Comparison of ENCODE assay signal across 8 mouse cellular contexts in genomic region chr19:41980819-41981594, GRCm38 (mm10). TPM values are rescaled to one million over a fixed set of nuclear protein-coding genes. Genes with fewer than 3 reads are reported as not detected.
DNase-seq lines count a peak whose midpoint lies in the region; ATAC-seq and TF ChIP-seq lines count a peak whose summit lies in the region.

Gene Mms19 (minus strand): TSS chr19:41981157.

- ATAC-seq in forebrain, embryonic 12.5 days (ENCODE audit: low FRiP score), result peak; percentile 98
- peak; percentile 93 for ATAC-seq in heart, postnatal 0 days (ENCODE audit: insufficient read depth, low read depth)
- ATAC-seq in liver, embryonic 16.5 days (ENCODE audit: low read depth), result peak; percentile 89
- ATAC-seq in neural tube, embryonic 13.5 days (ENCODE audit: low read depth), result peak; percentile 94

- peaks cover 0 to 18% of the 10 kb centered on the region in 2 experiments for H3K36me3 ChIP-seq in CH12.LX (replicated peaks in 1 of 2; ENCODE audit: control insufficient read depth in 1 of 2, insufficient read depth in 1 of 2, low read length in 1 of 2)
- H3K36me3 ChIP-seq in forebrain, embryonic 12.5 days (replicated peaks), result no peaks in the 10 kb centered on the region
- no peaks in the 10 kb centered on the region for H3K36me3 ChIP-seq in heart, postnatal 0 days (replicated peaks; ENCODE audit: control insufficient read depth, insufficient read depth, low read length)
- no peaks in the 10 kb centered on the region for H3K36me3 ChIP-seq in liver, embryonic 16.5 days (ENCODE audit: control insufficient read depth, insufficient read depth)
- no peaks in the 10 kb centered on the region for H3K36me3 ChIP-seq in neural tube, embryonic 13.5 days
- H3K36me3 ChIP-seq in testis, adult 2 months (ENCODE audit: control insufficient read depth, insufficient read depth, low read length), result peaks cover 1% of the 10 kb centered on the region

- in situ Hi-C loops in CH12.LX (cut with MboI; ENCODE audit: low pct_ligation_motif_present, low pct_unique_long_range_greater_than_20kb, low sequenced_read_pairs), result no loop called here

- H3K4me3 ChIP-seq in CH12.LX (replicated peaks in 1 of 3; ENCODE audit: low read depth in 2 of 3, low read length in 2 of 3, poor library complexity in 1 of 3), result peak within 1 kb of the TSS; percentile 65 to 86 (median 83)
- peak within 1 kb of the TSS; percentile 70 for H3K4me3 ChIP-seq in forebrain, embryonic 12.5 days (replicated peaks)
- H3K4me3 ChIP-seq in heart, postnatal 0 days (ENCODE audit: low read depth, low read length), result peak within 1 kb of the TSS; percentile 82
- peak within 1 kb of the TSS; percentile 95 for H3K4me3 ChIP-seq in liver, embryonic 16.5 days (ENCODE audit: low read depth, low read length)
- H3K4me3 ChIP-seq in neural tube, embryonic 13.5 days, result peak within 1 kb of the TSS; percentile 86
- peak within 1 kb of the TSS; percentile 89 for H3K4me3 ChIP-seq in testis, adult 2 months (ENCODE audit: control insufficient read depth, low read depth, low read length)

- H3K27ac ChIP-seq in CH12.LX (ENCODE audit: insufficient read depth, low read depth), result peak within 1 kb of the TSS; percentile 16
- H3K27ac ChIP-seq in forebrain, embryonic 12.5 days, result peak within 1 kb of the TSS; percentile 82
- peak within 1 kb of the TSS; percentile 93 for H3K27ac ChIP-seq in heart, postnatal 0 days (ENCODE audit: low read depth)
- peak within 1 kb of the TSS; percentile 87 for H3K27ac ChIP-seq in liver, embryonic 16.5 days (ENCODE audit: low read length)
- peak within 1 kb of the TSS; percentile 88 for H3K27ac ChIP-seq in neural tube, embryonic 13.5 days (replicated peaks)
- H3K27ac ChIP-seq in testis, adult 2 months (ENCODE audit: control insufficient read depth, insufficient read depth, low read depth, low read length), result peak within 1 kb of the TSS; percentile 90

- H3K4me2 ChIP-seq in CH12.LX (ENCODE audit: insufficient read depth, low read depth, poor library complexity, severe bottlenecking), result peak within 1 kb of the TSS; percentile 83
- H3K4me2 ChIP-seq in forebrain, embryonic 12.5 days, result peak within 1 kb of the TSS; percentile 100
- peak within 1 kb of the TSS; percentile 81 for H3K4me2 ChIP-seq in heart, postnatal 0 days (ENCODE audit: low read depth, low read length)
- peak within 1 kb of the TSS; percentile 100 for H3K4me2 ChIP-seq in liver, embryonic 16.5 days (ENCODE audit: low read depth, low read length)
- H3K4me2 ChIP-seq in neural tube, embryonic 13.5 days, result peak within 1 kb of the TSS; percentile 93

- dilution Hi-C loops in CH12.LX (cut with MboI; ENCODE audit: extremely low pct_ligation_motif_present, extremely low pct_unique_long_range_greater_than_20kb, low sequenced_read_pairs), result no loop called here

- no peak for TF ChIP-seq RAD21 in CH12.LX (IDR thresholded peaks at IDR 0.05; ENCODE audit: low read depth, low read length)

- H3K27me3 ChIP-seq in CH12.LX (replicated peaks), result peaks cover 24% of the 10 kb centered on the region
- peaks cover 22% of the 10 kb centered on the region for H3K27me3 ChIP-seq in forebrain, embryonic 12.5 days
- no peaks in the 10 kb centered on the region for H3K27me3 ChIP-seq in heart, postnatal 0 days (ENCODE audit: control insufficient read depth, insufficient read depth, low read length)
- H3K27me3 ChIP-seq in liver, embryonic 16.5 days (ENCODE audit: control insufficient read depth, insufficient read depth, low read depth, low read length), result peaks cover 27% of the 10 kb centered on the region
- H3K27me3 ChIP-seq in neural tube, embryonic 13.5 days, result peaks cover 17% of the 10 kb centered on the region
- no peaks in the 10 kb centered on the region for H3K27me3 ChIP-seq in testis, adult 2 months (ENCODE audit: control insufficient read depth, insufficient read depth, low read length)

- DNase-seq in CH12.LX (ENCODE audit: extremely low read depth), result peak; percentile 98
- peak; percentile 98 for DNase-seq in c-Kit-positive CD71-positive TER-119-negative erythroid progenitor cells, embryonic 14.5 days (ENCODE audit: low read depth)
- peak; percentile 99 for DNase-seq in heart, postnatal 0 days (ENCODE audit: low spot score)
- peak; percentile 99 for DNase-seq in kidney, postnatal 4 days

- H3K79me2 ChIP-seq in CH12.LX (replicated peaks; ENCODE audit: control insufficient read depth, extremely low read depth, insufficient read depth, poor library complexity, severe bottlenecking), result peaks cover 20% of the 10 kb centered on the region

- WGBS in forebrain, embryonic 12.5 days, result under 1% methylated on average over 64 of the region's 68 CpGs
- under 1% methylated on average over 53 of the region's 68 CpGs for WGBS in heart, postnatal 0 days
- under 1% methylated on average over 68 of the region's 68 CpGs for WGBS in liver, embryonic 16.5 days (ENCODE audit: insufficient replicate concordance)
- WGBS in neural tube, embryonic 13.5 days, result under 1% methylated on average over 63 of the region's 68 CpGs

- TF ChIP-seq POLR2A in CH12.LX (IDR thresholded peaks at IDR 0.05; ENCODE audit: low read depth, low read length), result peak; percentile 93
- peak; percentile 85 for TF ChIP-seq POLR2A in testis, adult 2 months (IDR thresholded peaks at IDR 0.05; ENCODE audit: control insufficient read depth, low read depth, low read length)

- peak within 1 kb of the TSS; percentile 54 for H3K9ac ChIP-seq in CH12.LX (ENCODE audit: insufficient read depth, low read depth)
- peak within 1 kb of the TSS; percentile 76 for H3K9ac ChIP-seq in forebrain, embryonic 12.5 days
- peak within 1 kb of the TSS; percentile 87 for H3K9ac ChIP-seq in heart, postnatal 0 days (replicated peaks; ENCODE audit: low read depth, low read length)
- peak within 1 kb of the TSS; percentile 88 for H3K9ac ChIP-seq in liver, embryonic 16.5 days (ENCODE audit: low read depth, low read length)
- peak within 1 kb of the TSS; percentile 80 for H3K9ac ChIP-seq in neural tube, embryonic 13.5 days

- no peak for TF ChIP-seq EP300 in CH12.LX (IDR thresholded peaks at IDR 0.05; ENCODE audit: low read length)
- TF ChIP-seq EP300 in heart, postnatal 0 days (IDR thresholded peaks at IDR 0.05; ENCODE audit: low read depth), result peak; percentile 54; the same call in 1 of the 2 replicates

- H3K9me3 ChIP-seq in CH12.LX (replicated peaks; ENCODE audit: low read length), result no peaks in the 10 kb centered on the region
- no peaks in the 10 kb centered on the region for H3K9me3 ChIP-seq in forebrain, embryonic 12.5 days
- no peaks in the 10 kb centered on the region for H3K9me3 ChIP-seq in heart, postnatal 0 days (replicated peaks; ENCODE audit: control insufficient read depth, low read length)
- no peaks in the 10 kb centered on the region for H3K9me3 ChIP-seq in liver, embryonic 16.5 days (replicated peaks; ENCODE audit: control insufficient read depth, low read length)
- H3K9me3 ChIP-seq in neural tube, embryonic 13.5 days, result no peaks in the 10 kb centered on the region

- peak in 1 of 2 experiments; percentile 31; a peak in 2 of 4 replicates for TF ChIP-seq CTCF in CH12.LX (conservative IDR thresholded peaks at IDR 0.05 in 1 of 2, IDR thresholded peaks at IDR 0.05 in 1 of 2; ENCODE audit: low read depth in 2 of 2, low read length in 2 of 2)
- TF ChIP-seq CTCF in heart, postnatal 0 days (IDR thresholded peaks at IDR 0.05; ENCODE audit: low read depth), result peak; percentile 17; the same call in 1 of the 2 replicates
- TF ChIP-seq CTCF in testis, adult 2 months (IDR thresholded peaks at IDR 0.05; ENCODE audit: control insufficient read depth, insufficient read depth, insufficient replicate concordance, low read depth, low read length), result no peak

- peaks cover 0 to 43% of the 10 kb centered on the region in 2 experiments; a peak in 2 of 4 replicates for H3K4me1 ChIP-seq in CH12.LX (ENCODE audit: control insufficient read depth in 1 of 2, insufficient read depth in 2 of 2)
- peaks cover 24% of the 10 kb centered on the region for H3K4me1 ChIP-seq in forebrain, embryonic 12.5 days
- 0 out of 2 replicates have a peak, but pooled peaks cover 4% of the 10 kb centered on the region for H3K4me1 ChIP-seq in heart, postnatal 0 days (ENCODE audit: control insufficient read depth, insufficient read depth)
- peaks cover 20% of the 10 kb centered on the region for H3K4me1 ChIP-seq in liver, embryonic 16.5 days (ENCODE audit: control insufficient read depth, low read depth, low read length)
- peaks cover 42% of the 10 kb centered on the region for H3K4me1 ChIP-seq in neural tube, embryonic 13.5 days (replicated peaks)
- peaks cover 3% of the 10 kb centered on the region for H3K4me1 ChIP-seq in testis, adult 2 months (ENCODE audit: control insufficient read depth, insufficient read depth, low read length)

TF ChIP-seq in CH12.LX, 34 proteins besides CTCF, POLR2A, EP300 and RAD21 (continues in another document):
- TF ChIP-seq TCF12 (IDR thresholded peaks at IDR 0.05; ENCODE audit: low read depth, low read length) (peak; percentile 89), KAT2A (IDR thresholded peaks at IDR 0.05; ENCODE audit: insufficient replicate concordance, low read length) (0 out of 2 replicates have a peak, but pooled peaks have one; percentile 55), ETS1 (conservative IDR thresholded peaks at IDR 0.05; ENCODE audit: low read depth, low read length) (0 out of 2 replicates have a peak, but pooled peaks have one; percentile 18), USF1 (IDR thresholded peaks at IDR 0.05; ENCODE audit: low read depth, low read length) (peak; percentile 96), NRF1 (IDR thresholded peaks at IDR 0.05; ENCODE audit: low read depth, low read length) (peak; percentile 89), MEF2A (IDR thresholded peaks at IDR 0.05; ENCODE audit: borderline replicate concordance, low read depth, low read length) (no peak; the same call in 1 of the 2 replicates), ZMIZ1 (IDR thresholded peaks at IDR 0.05; ENCODE audit: low read depth, low read length) (peak; percentile 80; the same call in 1 of the 2 replicates), ZKSCAN1 (IDR thresholded peaks at IDR 0.05; ENCODE audit: borderline replicate concordance, low read depth, low read length) (no peak), SMC3 (IDR thresholded peaks at IDR 0.05; ENCODE audit: low read depth, low read length) (no peak), HCFC1 (IDR thresholded peaks at IDR 0.05; ENCODE audit: low read depth, low read length) (peak; percentile 67), RCOR1 (conservative IDR thresholded peaks at IDR 0.05; ENCODE audit: low read depth, low read length) (no peak)

RNA-seq across cellular contexts. Expression of gene Mms19, which starts in this region (rescaled TPM):
- total RNA-seq in CH12.LX (2012; rRNA removed) (26.2 and 32.1 TPM in 2 replicates), CH12.LX (2014; rRNA removed) (34.4 and 43.3 TPM in 2 replicates)
- polyA plus RNA-seq in CH12.LX (2012; ENCODE audit: insufficient read length, low read depth), result 36.5 and 46.3 TPM in 2 replicates
- 32.2 and 36.7 TPM in 2 replicates for polyA plus RNA-seq in forebrain, embryonic 12.5 days (2016; fragmentation: Nextera tagmentation; extraction: Ambion mirVana)
- total RNA-seq in heart, postnatal 0 days (2014; rRNA removed; ENCODE audit: low replicate concordance), result 34.9 and 39.3 TPM in 2 replicates
- polyA plus RNA-seq in heart, postnatal 0 days (2015; fragmentation: Nextera tagmentation; extraction: Ambion mirVana), result 11.5 and 13.1 TPM in 2 replicates
- 10.1 and 11.1 TPM in 2 replicates for polyA plus RNA-seq in liver, embryonic 16.5 days (2015; fragmentation: Nextera tagmentation; extraction: Ambion mirVana)
- 32.8 and 37.1 TPM in 2 replicates for polyA plus RNA-seq in neural tube, embryonic 13.5 days (2015; fragmentation: Nextera tagmentation; extraction: Ambion mirVana)
- polyA plus RNA-seq in testis, adult 2 months (2012; rRNA removed), result 45.8 and 46.5 TPM in 2 replicates

Comparison
In these comparisons a context has a peak if more than half of its experiments do, and no peak if none do; other contexts are left out.
1. Peak in every context shown above with its lines: DNase-seq, ATAC-seq, H3K4me3 ChIP-seq and H3K27ac ChIP-seq.
2. H3K27ac ChIP-seq: peak in every context shown above with its lines; median percentile 93 in heart, postnatal 0 days; 90 in testis, adult 2 months; 88 in neural tube, embryonic 13.5 days; 87 in liver, embryonic 16.5 days; 82 in forebrain, embryonic 12.5 days; 16 in CH12.LX.